Mouse (Mus musculus) cerebellum, adult 2 months (tissue): Measurements from ENCODE around the gene Zfp385c. TPM values are rescaled to one million over a fixed set of nuclear protein-coding genes. Genes with fewer than 3 reads are reported as not detected.
A peak's percentile ranks its signal among the peaks of the same experiment; 100 is the strongest.

Source experiments
- DNase-seq, 2 experiments: peaks; one replicate each; pipeline ENCODE4 v3.0.0; 2021
- H3K27ac ChIP-seq: fragments of 200-500 bp; 2 replicates; pipeline ENCODE4 v1.5.1; 2012; ENCODE audit warnings: low read length, control low read depth, inconsistent platforms; ENCODE audit not compliant: insufficient read depth
- H3K27me3 ChIP-seq: fragments of 200-500 bp; 2 replicates; pipeline ENCODE4 v1.6.1; 2012; ENCODE audit warnings: inconsistent platforms, mild to moderate bottlenecking, low read length, moderate library complexity; ENCODE audit not compliant: control insufficient read depth, insufficient read depth
- H3K4me1 ChIP-seq: fragments of 200-500 bp; 2 replicates; pipeline ENCODE4 v1.6.1; 2011; ENCODE audit warnings: low read length; ENCODE audit not compliant: control insufficient read depth, insufficient read depth
- H3K4me3 ChIP-seq: fragments of 200-500 bp; replicated peaks from 2 replicates; pipeline ENCODE3; 2011; ENCODE audit warnings: mild to moderate bottlenecking, low read depth, low read length, control low read depth; ENCODE audit not compliant: insufficient read depth
- CTCF ChIP-seq: fragments of 200-500 bp; IDR thresholded peaks from 2 replicates; pipeline ENCODE4 v1.5.1; 2011; ENCODE audit warnings: low read depth, mild to moderate bottlenecking, control low read depth, low read length, moderate library complexity, borderline replicate concordance; ENCODE audit not compliant: insufficient read depth
- POLR2A ChIP-seq: fragments of 200-500 bp; IDR thresholded peaks from 2 replicates; pipeline ENCODE4 v1.6.1; 2011; ENCODE audit warnings: low read length, control low read depth, borderline replicate concordance; ENCODE audit not compliant: insufficient read depth
- WGBS: fragments of 180-500 bp; shearing (Covaris S2); methylation state at CpG from one replicate; pipeline ENCODE4 v1.1.7; 2018; 5-methylcytosine and 5-hydroxymethylcytosine counted together
- polyA plus RNA-seq: library from polyadenylated mRNA; depleted of rRNA; stranded (reverse); fragments of >200 nt; gene quantifications from 2 replicates; pipeline ENCODE4 v1.2.3, GENCODE M21; 2012

Gene Zfp385c
- polyA plus RNA-seq, 1 experiment: 56.5 TPM

GRCm38 (mm10) chr11:100616332-100616731 lies 75.9 kb downstream of the Zfp385c start:
- TF ChIP-seq CTCF: no peak
- TF ChIP-seq POLR2A: no peak
- no peaks in the 10 kb centered on the region for H3K27me3 ChIP-seq
- no peak overlapping the region for H3K4me3 ChIP-seq
- peaks cover 6% of the 10 kb centered on the region; the same call in 1 of the 2 replicates for H3K4me1 ChIP-seq
- 89% methylated on average over 5 of the region's 5 CpGs for WGBS
- DNase-seq: no peak
- H3K27ac ChIP-seq: no peak overlapping the region

- WGBS: 59% methylated on average over 3 of the region's 3 CpGs
- no peak for DNase-seq
These were observed 79.0 kb downstream of the Zfp385c start for GRCm38 (mm10) chr11:100613241-100613640.

GRCm38 (mm10) chr11:100611627-100612026 lies 80.6 kb downstream of the Zfp385c start:
- Histone ChIP-seq H3K27me3 (no peaks in the 10 kb centered on the region), H3K4me3 (no peak overlapping the region), H3K27ac (no peak overlapping the region), H3K4me1 (peaks cover 6% of the 10 kb centered on the region)
- DNase-seq: peak; percentile 48 to 60
- 11% methylated on average over 6 of the region's 6 CpGs for WGBS
- peak; percentile 63 for TF ChIP-seq CTCF
- no peak for TF ChIP-seq POLR2A

More at GRCm38 (mm10) chr11:100613241-100613640, 79.0 kb downstream of the Zfp385c start:
- H3K27me3 ChIP-seq: no peaks in the 10 kb centered on the region
- no peak overlapping the region for H3K4me3 ChIP-seq
- H3K4me1 ChIP-seq: peaks cover 9% of the 10 kb centered on the region
- TF ChIP-seq CTCF: no peak
- no peak for TF ChIP-seq POLR2A
- H3K27ac ChIP-seq: no peak overlapping the region

- no peak overlapping the region for H3K4me3 ChIP-seq
- H3K27me3 ChIP-seq: no peaks in the 10 kb centered on the region
- H3K27ac ChIP-seq: peak overlapping the region; percentile 65; the same call in 1 of the 2 replicates
- no peak for TF ChIP-seq POLR2A
- no peak for TF ChIP-seq CTCF
- H3K4me1 ChIP-seq: peaks cover 11% of the 10 kb centered on the region
- no peak for DNase-seq
- WGBS: 50% methylated on average over 9 of the region's 9 CpGs
These were observed 82.1 kb downstream of the Zfp385c start for GRCm38 (mm10) chr11:100609997-100610680.

- no peak overlapping the region for H3K27ac ChIP-seq
- no peak for TF ChIP-seq CTCF
- no peak for TF ChIP-seq POLR2A
- no peaks in the 10 kb centered on the region for H3K27me3 ChIP-seq
- no peak for DNase-seq
- WGBS: 60% methylated on average over 5 of the region's 5 CpGs
- H3K4me1 ChIP-seq: peaks cover 14% of the 10 kb centered on the region
- no peak overlapping the region for H3K4me3 ChIP-seq
These were observed 82.8 kb downstream of the Zfp385c start for GRCm38 (mm10) chr11:100609355-100609996.

GRCm38 (mm10) chr11:100608796-100609195 lies 83.5 kb downstream of the Zfp385c start:
- Histone ChIP-seq H3K4me1 (peaks cover 16% of the 10 kb centered on the region), H3K27me3 (no peaks in the 10 kb centered on the region), H3K27ac (no peak overlapping the region), H3K4me3 (no peak overlapping the region)
- no peak for TF ChIP-seq CTCF
- no peak for TF ChIP-seq POLR2A
- DNase-seq: no peak
- WGBS: 53% methylated on average over 4 of the region's 4 CpGs

GRCm38 (mm10) chr11:100607121-100607520 lies 85.1 kb downstream of the Zfp385c start:
- H3K27ac ChIP-seq: no peak overlapping the region
- DNase-seq: no peak
- no peak overlapping the region for H3K4me3 ChIP-seq
- H3K27me3 ChIP-seq: no peaks in the 10 kb centered on the region
- peaks cover 19% of the 10 kb centered on the region for H3K4me1 ChIP-seq
- TF ChIP-seq CTCF: no peak
- no peak for TF ChIP-seq POLR2A
- WGBS: 88% methylated on average over 6 of the region's 6 CpGs

GRCm38 (mm10) chr11:100605451-100605850 lies 86.8 kb downstream of the Zfp385c start:
- WGBS: 22% methylated on average over 10 of the region's 10 CpGs
- peak; percentile 65 to 74 for DNase-seq
- Histone ChIP-seq H3K4me1 (peaks cover 19% of the 10 kb centered on the region), H3K4me3 (no peak overlapping the region), H3K27me3 (no peaks in the 10 kb centered on the region), H3K27ac (peak overlapping the region; percentile 29)
- no peak for TF ChIP-seq CTCF
- no peak for TF ChIP-seq POLR2A
